Mouse (Mus musculus): ENCODE data around the gene Camta2. TPM values are rescaled to one million over a fixed set of nuclear protein-coding genes. Genes with fewer than 3 reads are reported as not detected.
A peak's percentile ranks its signal among the peaks of the same experiment; 100 is the strongest.

Camta2 gene
- total RNA-seq, 2 experiments from 2014 or later, result 6.4 to 24.5 TPM

- ATAC-seq (ENCODE audit: poor library complexity, severe bottlenecking), result peak; percentile 77
These were observed 62.4 kb downstream of the Camta2 start for GRCm38 (mm10) chr11:70625473-70625872.

- no peak for ATAC-seq (ENCODE audit: poor library complexity, severe bottlenecking)
These were observed 64.7 kb downstream of the Camta2 start for GRCm38 (mm10) chr11:70623053-70623742.

- ATAC-seq (ENCODE audit: poor library complexity, severe bottlenecking), result peak; percentile 35; the same call in 1 of the 2 replicates
These were observed 65.7 kb downstream of the Camta2 start for GRCm38 (mm10) chr11:70621972-70622814.

Other genes with a start within 250 kb of the Camta2 start
- 42.2 and 64.0 TPM in 2 replicates for gene Med11, start 236.2 kb downstream of the Camta2 start, total RNA-seq (2015)
- 47.8 and 55.3 TPM in 2 replicates for gene Med11, start 236.2 kb downstream of the Camta2 start, total RNA-seq (2017)
- 0.13 TPM in 1 of 2 replicates, not detected in the other for gene Zmynd15, start 228.7 kb downstream of the Camta2 start, total RNA-seq (2015)
- 0.04 TPM in 1 of 2 replicates, not detected in the other for gene Zmynd15, start 228.7 kb downstream of the Camta2 start, total RNA-seq (2017)
- 0.84 and 1.9 TPM in 2 replicates for gene Cxcl16, start 228.1 kb downstream of the Camta2 start, total RNA-seq (2015)
- gene Cxcl16, start 228.1 kb downstream of the Camta2 start, total RNA-seq (2017), result 1.2 and 1.7 TPM in 2 replicates
- gene Tm4sf5, start 182.9 kb downstream of the Camta2 start, total RNA-seq (2015), result not detected in 2 replicates
- gene Tm4sf5, start 182.9 kb downstream of the Camta2 start, total RNA-seq (2017), result not detected in 2 replicates
- gene Vmo1, start 173.5 kb downstream of the Camta2 start, total RNA-seq (2015), result not detected in 2 replicates
- gene Vmo1, start 173.5 kb downstream of the Camta2 start, total RNA-seq (2017), result not detected in 2 replicates
- not detected in 2 replicates for gene Gltpd2, start 168.9 kb downstream of the Camta2 start, total RNA-seq (2015)
- not detected in 2 replicates for gene Gltpd2, start 168.9 kb downstream of the Camta2 start, total RNA-seq (2017)
- gene Psmb6, start 162.7 kb downstream of the Camta2 start, total RNA-seq (2015), result 112 and 144 TPM in 2 replicates
- 182 and 211 TPM in 2 replicates for gene Psmb6, start 162.7 kb downstream of the Camta2 start, total RNA-seq (2017)
- not detected in 2 replicates for gene Gm40193, start 155.2 kb downstream of the Camta2 start, total RNA-seq (2015)
- not detected in 2 replicates for gene Gm40193, start 155.2 kb downstream of the Camta2 start, total RNA-seq (2017)
- 6.3 and 6.5 TPM in 2 replicates for gene Pld2, start 148.0 kb downstream of the Camta2 start, total RNA-seq (2015)
- 7.3 and 11.1 TPM in 2 replicates for gene Pld2, start 148.0 kb downstream of the Camta2 start, total RNA-seq (2017)
- 20.6 and 21.3 TPM in 2 replicates for gene Mink1, start 125.2 kb downstream of the Camta2 start, total RNA-seq (2015)
- gene Mink1, start 125.2 kb downstream of the Camta2 start, total RNA-seq (2017), result 12.7 and 17.5 TPM in 2 replicates
- gene 4930544D05Rik, start 72.3 kb downstream of the Camta2 start, total RNA-seq (2015), result not detected in 2 replicates
- gene 4930544D05Rik, start 72.3 kb downstream of the Camta2 start, total RNA-seq (2017), result not detected in 2 replicates
- 0.36 TPM in 1 of 2 replicates, not detected in the other for gene Chrne, start 68.9 kb downstream of the Camta2 start, total RNA-seq (2015)
- gene Chrne, start 68.9 kb downstream of the Camta2 start, total RNA-seq (2017), result 0.41 and 1.2 TPM in 2 replicates
- gene Gp1ba, start 49.0 kb downstream of the Camta2 start, total RNA-seq (2015), result 0.20 and 0.23 TPM in 2 replicates
- 0.04 TPM in 1 of 2 replicates, not detected in the other for gene Gp1ba, start 49.0 kb downstream of the Camta2 start, total RNA-seq (2017)
- 75.6 and 82.1 TPM in 2 replicates for gene Rnf167, start 40.9 kb downstream of the Camta2 start, total RNA-seq (2015)
- 57.4 and 60.0 TPM in 2 replicates for gene Rnf167, start 40.9 kb downstream of the Camta2 start, total RNA-seq (2017)
- gene Slc25a11, start 40.6 kb downstream of the Camta2 start, total RNA-seq (2015), result 78.9 and 93.0 TPM in 2 replicates
- 63.4 and 66.1 TPM in 2 replicates for gene Slc25a11, start 40.6 kb downstream of the Camta2 start, total RNA-seq (2017)
- gene Pfn1, start 33.5 kb downstream of the Camta2 start, total RNA-seq (2015), result 1,800 and 1,907 TPM in 2 replicates
- 869 and 896 TPM in 2 replicates for gene Pfn1, start 33.5 kb downstream of the Camta2 start, total RNA-seq (2017)
- 6.3 and 7.8 TPM in 2 replicates for gene Eno3, start 30.9 kb downstream of the Camta2 start, total RNA-seq (2015)
- gene Eno3, start 30.9 kb downstream of the Camta2 start, total RNA-seq (2017), result 5.9 and 8.2 TPM in 2 replicates
- gene Spag7, start 18.7 kb downstream of the Camta2 start, total RNA-seq (2015), result 78.5 and 83.3 TPM in 2 replicates
- 67.0 and 83.5 TPM in 2 replicates for gene Spag7, start 18.7 kb downstream of the Camta2 start, total RNA-seq (2017)
- not detected in 2 replicates for gene Inca1, start 12.1 kb upstream of the Camta2 start, total RNA-seq (2015)
- gene Inca1, start 12.1 kb upstream of the Camta2 start, total RNA-seq (2017), result 0.57 TPM in 1 of 2 replicates, not detected in the other
- 6.7 and 7.7 TPM in 2 replicates for gene Kif1c, start 12.4 kb upstream of the Camta2 start, total RNA-seq (2015)
- gene Kif1c, start 12.4 kb upstream of the Camta2 start, total RNA-seq (2017), result 17.4 and 21.6 TPM in 2 replicates
- 1.9 and 4.8 TPM in 2 replicates for gene Zfp3, start 76.1 kb upstream of the Camta2 start, total RNA-seq (2015)
- 2.1 and 2.8 TPM in 2 replicates for gene Zfp3, start 76.1 kb upstream of the Camta2 start, total RNA-seq (2017)
- 0.65 and 2.3 TPM in 2 replicates for gene Scimp, start 124.5 kb upstream of the Camta2 start, total RNA-seq (2015)
- 2.6 and 3.3 TPM in 2 replicates for gene Scimp, start 124.5 kb upstream of the Camta2 start, total RNA-seq (2017)
- gene Rabep1, start 156.7 kb upstream of the Camta2 start, total RNA-seq (2015), result 18.6 and 18.9 TPM in 2 replicates
- 47.8 and 55.9 TPM in 2 replicates for gene Rabep1, start 156.7 kb upstream of the Camta2 start, total RNA-seq (2017)